ENCODE assay signal across 8 mouse cellular contexts in the genomic region with DNA sequence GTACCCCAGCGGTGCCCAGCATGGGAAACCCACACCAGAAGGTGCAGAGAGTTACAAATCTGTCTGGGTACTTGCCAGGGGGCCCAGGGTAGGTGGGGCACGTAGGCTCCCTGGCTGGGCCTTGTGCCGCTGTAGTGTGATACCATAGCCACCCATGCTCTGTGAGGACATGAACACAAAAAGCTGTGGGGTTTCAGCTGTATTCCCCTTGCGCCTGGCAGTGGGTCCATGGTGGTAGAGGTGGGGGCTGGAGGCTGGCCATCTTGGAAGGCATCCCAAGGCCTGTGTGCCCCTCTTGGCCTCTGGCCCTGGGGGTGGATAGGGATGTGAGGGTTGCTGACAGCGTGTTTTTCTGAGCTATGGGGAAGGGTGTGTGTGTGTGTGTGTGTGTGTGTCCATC. TPM values are rescaled to one million over a fixed set of nuclear protein-coding genes. Genes with fewer than 3 reads are reported as not detected.
DNase-seq lines count a peak whose midpoint lies in the region; ATAC-seq and TF ChIP-seq lines count a peak whose summit lies in the region.

No protein-coding gene starts in this region.

- H3K9me3 ChIP-seq in liver, embryonic 16.5 days (replicated peaks; ENCODE audit: control insufficient read depth, low read length): no peaks in the 10 kb centered on the region

- TF ChIP-seq CTCF in gastrocnemius, adult 2 months (IDR thresholded peaks at IDR 0.05): no peak
- no peak for TF ChIP-seq CTCF in kidney, adult 2 months (conservative IDR thresholded peaks at IDR 0.05; ENCODE audit: insufficient read depth, insufficient read length, low read depth, low read length)

- intact Hi-C loops in gastrocnemius, adult 2 months (cut with DNase I): no loop called here
- intact Hi-C loops in gastrocnemius, postnatal 36 days (cut with DNase I): no loop called here

- no peak overlapping the region for H3K9ac ChIP-seq in liver, embryonic 16.5 days (ENCODE audit: low read depth, low read length)

- no peak for TF ChIP-seq POLR2A in kidney, adult 2 months (IDR thresholded peaks at IDR 0.05; ENCODE audit: low read depth, low read length)

- 27% methylated on average over 5 of the region's 5 CpGs for WGBS in kidney, adult 2 months
- WGBS in liver, embryonic 16.5 days (ENCODE audit: insufficient replicate concordance): 56% methylated on average over 5 of the region's 5 CpGs

- DNase-seq in gastrocnemius, adult 2 months: peak; percentile 76
- DNase-seq in gastrocnemius, postnatal 36 days: no peak
- peak; percentile 32 for DNase-seq in ovary, adult 18-20 months (ENCODE audit: low spot score)
- DNase-seq in ovary, postnatal 36 days (ENCODE audit: low spot score): no peak
- DNase-seq in kidney, adult 2 months: peak; percentile 80
- no peak for DNase-seq in T-cell, adult 2 months (ENCODE audit: low spot score)
- no peak for DNase-seq in spleen, adult 18-20 months

- no peak overlapping the region for H3K4me2 ChIP-seq in liver, embryonic 16.5 days (ENCODE audit: low read depth, low read length)

- H3K27me3 ChIP-seq in kidney, adult 2 months (replicated peaks; ENCODE audit: control insufficient read depth, insufficient read depth, low read length): no peaks in the 10 kb centered on the region
- H3K27me3 ChIP-seq in liver, embryonic 16.5 days (ENCODE audit: control insufficient read depth, insufficient read depth, low read depth, low read length): no peaks in the 10 kb centered on the region

- 0 out of 2 replicates have a peak overlapping the region, but pooled peaks have one; percentile 2 for H3K4me3 ChIP-seq in gastrocnemius, adult 2 months
- no peak overlapping the region for H3K4me3 ChIP-seq in kidney, adult 2 months (ENCODE audit: insufficient read depth, low read depth, low read length)
- H3K4me3 ChIP-seq in liver, embryonic 16.5 days (ENCODE audit: low read depth, low read length): no peak overlapping the region

- H3K4me1 ChIP-seq in kidney, adult 2 months (ENCODE audit: control insufficient read depth, insufficient read depth, low read length): peaks cover 46% of the 10 kb centered on the region
- peaks cover 23% of the 10 kb centered on the region for H3K4me1 ChIP-seq in liver, embryonic 16.5 days (ENCODE audit: control insufficient read depth, low read depth, low read length)

- peak overlapping the region; percentile 88 for H3K27ac ChIP-seq in gastrocnemius, adult 2 months
- peak overlapping the region; percentile 83 for H3K27ac ChIP-seq in kidney, adult 2 months (ENCODE audit: insufficient read depth, low read depth, low read length)
- peak overlapping the region; percentile 52 for H3K27ac ChIP-seq in liver, embryonic 16.5 days (ENCODE audit: low read length)

- ATAC-seq in liver, embryonic 16.5 days (ENCODE audit: low read depth): no peak

- peaks cover 2% of the 10 kb centered on the region; the same call in 1 of the 2 replicates for H3K36me3 ChIP-seq in kidney, adult 2 months (ENCODE audit: control insufficient read depth, insufficient read depth, low read length)
- no peaks in the 10 kb centered on the region for H3K36me3 ChIP-seq in liver, embryonic 16.5 days (ENCODE audit: control insufficient read depth, insufficient read depth)

RNA-seq across cellular contexts. Expression of gene Gprc5c, which starts 15.0 kb away (rescaled TPM):
- total RNA-seq in gastrocnemius, adult 2 months (2021): 10 to 100 TPM; 45.4 to 82.1 TPM
- total RNA-seq in gastrocnemius, postnatal 36 days (2021): 10 to 100 TPM; 35.5 to 44.1 TPM
- polyA plus RNA-seq in kidney, adult 2 months (2012; rRNA removed): 241 and 285 TPM in 2 replicates
- polyA plus RNA-seq in liver, embryonic 16.5 days (2015; fragmentation: Nextera tagmentation; extraction: Ambion mirVana): 19.5 and 20.2 TPM in 2 replicates

RNA-seq across cellular contexts. Expression of gene Cd300a, which starts 23.8 kb away (rescaled TPM):
- under 1 TPM; 0.50 to 0.66 TPM for total RNA-seq in gastrocnemius, adult 2 months (2021)
- under 1 TPM; 0.36 to 0.37 TPM for total RNA-seq in gastrocnemius, postnatal 36 days (2021)
- polyA plus RNA-seq in kidney, adult 2 months (2012; rRNA removed): 0.61 and 0.91 TPM in 2 replicates
- 5.9 and 6.2 TPM in 2 replicates for polyA plus RNA-seq in liver, embryonic 16.5 days (2015; fragmentation: Nextera tagmentation; extraction: Ambion mirVana)

Comparison
In these comparisons a context has a peak if more than half of its experiments do, and no peak if none do; other contexts are left out.
1. DNase-seq: peak in gastrocnemius, adult 2 months (single experiment), ovary, adult 18-20 months (single experiment) and kidney, adult 2 months (single experiment); none in gastrocnemius, postnatal 36 days (0 of 2), ovary, postnatal 36 days (single experiment), T-cell, adult 2 months (single experiment) and spleen, adult 18-20 months (0 of 2).
2. Peak in every context shown above with its lines, with median percentiles within 50 percentile points of each other: H3K27ac ChIP-seq.